Mouse (Mus musculus): ENCODE measurements around the gene Wfikkn1.
A peak's percentile ranks its signal among the peaks of the same experiment; 100 is the strongest.

The Wfikkn1 gene

DNA sequence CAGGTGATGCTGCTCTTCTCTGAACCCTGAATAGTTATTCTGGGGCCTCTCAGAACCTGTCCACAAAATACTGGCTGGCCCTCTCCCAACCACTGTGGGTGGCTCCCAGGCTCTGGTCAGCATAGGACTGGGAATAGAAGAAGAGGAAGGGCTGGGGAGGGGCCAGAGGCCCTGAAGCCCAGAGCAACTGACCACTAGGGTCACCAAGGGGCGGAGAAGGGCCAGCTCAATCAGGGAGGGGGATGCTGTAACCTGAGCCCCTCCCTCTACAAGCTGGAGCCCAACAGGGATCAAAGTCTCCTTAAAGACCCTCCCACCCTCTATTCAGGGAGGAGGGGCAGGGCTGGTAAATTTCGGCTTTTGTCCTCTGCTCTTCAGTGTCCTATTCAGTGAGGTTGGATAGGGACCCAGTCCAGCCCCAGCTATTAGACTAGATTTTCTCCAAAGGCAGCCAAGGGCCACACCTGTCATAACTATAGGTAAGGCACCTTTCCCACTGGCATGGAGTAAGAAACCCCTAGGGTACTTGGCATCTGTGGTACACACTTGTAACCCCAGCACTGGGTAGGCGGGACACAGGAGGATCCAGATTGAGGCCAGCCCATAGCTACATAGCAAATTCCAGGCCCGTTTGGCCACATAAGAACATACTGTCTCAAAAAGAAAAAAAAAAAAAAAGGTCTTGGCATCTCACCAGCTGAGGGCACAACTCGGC is at the start of gene Wfikkn1:
Gene Wfikkn1 (minus strand): TSS at position 663 of the 715 bp plus-strand sequence.
- peak; percentile 84 for DNase-seq (ENCODE audit: low spot score)

DNA sequence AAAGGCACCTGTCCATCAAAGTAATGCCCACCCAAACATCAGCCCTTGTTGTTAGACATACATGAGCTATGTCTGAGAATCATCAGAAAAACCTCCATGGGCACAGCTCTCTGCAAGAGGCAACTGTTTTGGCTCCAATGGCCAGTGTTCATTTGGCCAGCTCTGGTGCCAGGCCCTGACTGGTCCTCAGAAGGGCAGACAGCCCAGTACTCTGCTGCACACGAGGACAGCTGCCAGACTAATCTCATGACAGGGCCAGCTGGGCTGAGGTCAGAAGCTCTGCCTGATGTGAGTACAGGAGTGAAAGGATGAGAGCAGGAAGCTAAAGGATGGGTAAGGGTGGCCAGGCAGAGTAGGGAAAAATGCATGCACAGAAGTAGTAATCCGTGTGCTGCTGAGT is 44.7 kb upstream of the Wfikkn1 start:
- no peak for DNase-seq (ENCODE audit: low spot score)

DNA sequence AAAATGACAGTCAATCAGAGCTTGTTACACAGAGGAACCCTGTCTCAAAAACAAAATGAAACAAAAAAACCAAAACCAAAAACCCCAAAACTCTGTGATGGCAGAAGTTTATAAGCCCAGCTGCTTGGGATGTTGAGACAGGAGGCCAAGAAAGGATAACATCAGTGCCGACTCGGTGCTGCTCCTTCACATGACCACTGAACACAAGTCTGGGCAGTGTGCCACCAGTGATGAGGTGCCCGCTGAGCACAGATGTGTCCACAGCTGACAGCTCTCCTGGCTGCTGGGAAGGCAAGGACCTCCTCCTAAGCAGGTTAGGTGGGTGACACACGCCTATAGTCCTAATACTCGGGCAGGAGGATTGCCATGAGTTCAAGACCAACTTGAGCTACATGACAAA is 41.5 kb upstream of the Wfikkn1 start:
- DNase-seq (ENCODE audit: low spot score), result no peak

DNA sequence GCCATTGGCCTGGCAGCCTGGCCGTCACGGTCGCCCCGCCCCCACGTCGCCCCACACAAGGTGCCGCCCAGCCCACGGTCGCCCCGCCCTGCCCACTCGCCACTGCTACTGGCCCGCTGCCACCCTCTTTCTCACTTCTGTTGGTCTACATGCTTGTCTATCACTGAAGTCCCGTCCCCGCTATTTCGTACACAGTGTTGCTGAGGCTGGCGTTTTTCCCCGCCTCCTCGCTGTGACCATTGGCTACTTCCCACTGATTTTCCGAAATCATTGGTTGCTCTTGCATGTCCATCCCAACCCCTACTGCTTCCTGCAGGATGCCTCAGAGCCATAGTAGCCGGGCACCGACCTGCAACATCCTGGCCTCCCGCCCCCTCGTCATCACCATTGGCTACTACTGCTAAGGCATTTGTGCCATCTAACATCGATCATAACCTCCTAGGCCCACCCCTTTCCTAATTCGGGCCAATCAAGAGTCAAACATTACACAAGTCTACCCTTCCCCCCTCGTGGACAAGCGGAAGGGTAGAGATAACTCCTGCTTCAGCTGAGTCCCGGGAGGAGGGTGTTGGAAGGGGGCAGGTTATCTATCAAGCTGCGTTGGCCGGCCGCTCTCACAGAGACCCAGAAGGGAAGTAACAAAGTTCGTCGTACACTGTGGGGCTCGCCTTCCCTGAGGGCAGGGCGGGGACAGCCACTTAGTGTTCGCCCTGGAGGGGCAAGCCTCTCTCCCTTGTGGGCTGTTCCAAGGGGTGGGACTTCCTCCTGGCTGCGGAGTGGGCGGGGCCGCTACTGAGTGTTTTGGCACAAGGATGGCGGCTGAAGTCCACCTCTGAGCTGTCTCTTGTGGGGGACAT is 39.4 kb upstream of the Wfikkn1 start:
- peak; percentile 99 for DNase-seq (ENCODE audit: low spot score)

DNA sequence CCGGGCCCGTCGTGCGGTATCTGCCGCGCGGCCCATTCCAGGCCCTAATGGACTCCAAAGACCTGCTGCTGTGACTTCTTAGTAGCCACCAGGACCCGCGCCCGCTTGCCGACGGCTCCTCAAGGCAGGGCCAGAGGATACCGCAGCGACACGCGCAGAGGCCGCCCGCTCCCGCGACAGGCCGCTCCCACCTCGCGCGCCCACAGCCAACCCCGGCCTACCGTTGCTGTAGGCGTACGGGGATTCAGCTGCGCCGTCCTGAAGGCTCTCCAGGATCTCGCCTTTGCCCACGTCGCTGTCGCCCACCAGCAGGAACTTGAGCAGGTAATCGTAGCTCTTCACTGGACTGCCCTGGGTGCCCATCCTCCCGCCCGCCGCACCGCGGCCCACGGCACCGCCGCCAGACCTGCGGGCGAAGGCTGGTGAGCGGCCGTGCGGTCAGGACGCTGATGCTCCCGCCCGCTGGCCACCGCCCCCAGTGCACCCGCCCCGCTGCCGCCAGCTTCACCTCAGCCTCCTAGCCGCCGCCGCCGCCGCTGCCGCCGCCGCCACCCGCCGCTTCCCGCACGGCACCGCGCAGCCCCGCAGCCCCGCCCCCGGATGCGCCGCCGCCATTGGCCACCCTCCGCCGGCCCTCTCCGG is 38.6 kb upstream of the Wfikkn1 start, which contains the start of gene Rab40c:
Gene Rab40c (minus strand): TSS at position 584 of the 642 bp plus-strand sequence.
- peak; percentile 30 for DNase-seq (ENCODE audit: low spot score)

DNA sequence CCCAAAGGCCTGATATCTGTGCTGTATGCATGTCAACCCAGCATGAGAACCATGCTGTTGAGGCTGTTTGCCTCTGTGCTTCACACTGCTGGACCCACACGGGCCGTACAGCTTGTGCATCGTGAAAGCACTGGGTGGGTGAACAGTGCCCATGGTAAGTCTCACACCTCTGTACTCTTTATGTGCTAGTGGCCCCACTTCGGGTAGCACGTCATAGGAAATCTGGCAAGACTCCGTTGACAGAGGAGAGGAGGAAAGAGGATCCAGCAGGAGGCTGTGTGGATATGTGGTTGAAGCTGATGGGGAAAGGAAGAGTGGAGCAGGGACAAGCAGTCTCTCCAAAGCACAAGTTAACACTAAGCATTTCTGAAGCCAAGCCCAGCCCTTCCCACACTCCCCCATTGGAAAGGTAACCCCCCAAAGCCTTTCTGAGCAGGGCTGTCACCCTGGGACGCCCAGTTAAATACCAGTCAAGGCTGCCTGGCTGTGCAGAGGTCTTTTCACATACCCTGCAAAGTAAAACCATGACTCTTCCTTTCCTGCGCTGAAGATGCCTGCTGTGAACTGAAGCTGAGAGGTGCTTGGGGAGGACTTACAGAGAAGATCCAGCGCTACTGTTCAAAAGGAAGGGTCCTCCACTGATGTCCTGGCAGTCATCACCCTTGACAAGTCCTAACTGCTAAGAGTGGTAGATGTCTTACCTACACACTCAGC is 37.5 kb upstream of the Wfikkn1 start:
- no peak for DNase-seq (ENCODE audit: low spot score)

DNA sequence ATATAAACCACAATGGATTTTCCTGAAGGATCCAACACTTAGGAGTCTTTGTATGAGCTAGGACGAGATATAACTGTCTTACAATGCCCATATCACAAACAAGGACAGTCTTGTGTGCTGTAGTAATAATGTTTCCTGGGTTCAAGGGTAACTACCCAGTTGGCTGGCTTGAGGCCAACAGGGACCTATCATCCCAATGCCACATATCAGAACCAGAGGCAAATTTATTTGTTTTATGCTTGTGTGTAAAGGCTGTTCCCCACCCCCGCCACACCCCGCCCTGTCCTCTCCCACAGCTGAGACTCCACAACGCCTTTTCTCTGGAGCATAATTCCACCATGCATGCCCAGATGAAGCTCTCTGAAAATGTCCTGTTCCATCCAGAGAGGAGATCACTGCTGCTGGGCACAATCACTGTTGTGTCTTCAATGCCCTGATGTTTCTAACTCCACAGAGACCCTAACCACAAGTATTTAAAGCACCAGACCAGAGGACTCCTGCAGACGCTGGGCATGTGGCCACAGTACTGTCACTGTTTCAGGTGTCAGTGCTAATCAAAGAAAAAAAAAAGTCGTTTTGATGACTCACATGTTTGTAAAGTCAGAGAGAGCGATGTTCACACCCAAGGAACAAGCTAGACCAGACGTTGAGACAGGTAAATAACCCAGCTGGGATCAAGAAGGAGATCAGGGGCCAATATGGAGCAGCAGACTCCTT is 36.4 kb upstream of the Wfikkn1 start:
- no peak for DNase-seq (ENCODE audit: low spot score)

DNA sequence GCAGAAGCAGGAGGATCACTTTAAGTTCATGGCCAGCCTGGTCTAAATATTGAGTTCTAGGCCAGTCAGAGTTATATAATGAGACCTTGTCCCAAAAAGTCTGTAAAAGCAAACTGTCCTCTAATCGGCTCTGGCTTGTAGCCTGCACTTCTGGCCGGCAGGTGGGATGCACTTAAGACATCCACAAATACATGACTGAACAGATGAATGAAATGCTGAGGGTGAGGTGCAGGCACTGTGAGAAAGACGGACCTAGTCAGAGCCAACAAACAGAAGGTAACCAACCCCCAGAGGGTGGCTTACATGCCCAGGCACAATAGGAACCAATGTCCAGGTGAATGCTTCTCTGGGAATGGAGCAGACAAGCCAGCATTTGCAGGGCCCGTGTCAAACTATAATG is 33.6 kb upstream of the Wfikkn1 start:
- no peak for DNase-seq (ENCODE audit: low spot score)

DNA sequence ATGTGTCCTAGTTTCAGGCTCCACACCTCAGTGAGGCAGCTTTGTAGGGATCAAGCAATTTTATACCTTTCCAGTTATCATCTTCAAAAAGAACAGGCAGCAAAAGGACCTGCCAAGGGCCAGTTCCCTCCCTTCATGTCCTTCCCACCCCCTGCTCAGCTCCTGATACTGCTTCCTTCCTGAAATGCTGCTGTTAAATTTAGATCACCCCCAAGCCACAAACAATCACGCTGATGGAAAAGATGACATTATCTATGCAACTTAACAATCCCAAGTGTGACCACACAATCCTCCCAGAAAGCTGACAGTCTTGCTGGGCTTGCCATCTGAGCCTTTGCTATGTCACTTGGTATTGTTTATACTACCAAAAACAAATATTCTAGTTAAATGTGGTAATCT is 33.2 kb upstream of the Wfikkn1 start:
- no peak for DNase-seq (ENCODE audit: low spot score)

DNA sequence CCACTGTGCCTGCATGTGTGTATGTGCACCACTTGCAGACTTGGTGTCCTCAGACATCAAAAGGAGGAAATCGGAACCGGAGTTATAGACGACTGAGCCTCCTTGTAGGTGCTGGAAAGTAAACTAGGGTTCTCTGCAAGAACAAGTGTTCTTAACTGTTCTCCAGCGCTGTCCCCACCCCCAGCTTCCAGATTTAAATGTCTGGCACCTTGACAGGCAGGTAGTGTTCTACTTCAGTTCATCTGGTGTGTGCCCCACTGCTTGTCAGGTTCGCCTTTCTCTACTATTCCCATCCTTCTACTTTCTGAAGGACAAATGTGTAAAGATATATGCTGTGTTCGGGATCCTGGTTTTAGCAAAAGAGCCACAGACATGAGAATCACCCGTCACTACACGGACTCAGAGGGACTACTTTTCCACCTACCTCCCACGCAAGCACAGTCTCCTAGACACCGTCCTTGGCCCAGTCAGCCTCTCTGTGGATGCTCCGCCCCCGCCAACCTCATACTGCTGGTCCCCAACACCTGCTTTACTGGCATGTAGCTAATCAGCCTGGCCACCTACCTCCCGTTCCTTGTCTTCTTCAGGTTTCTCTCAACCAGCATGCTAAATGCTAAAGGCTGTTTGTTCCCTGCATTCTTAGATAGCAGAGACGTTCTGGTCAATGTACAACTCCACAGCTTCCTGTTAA is 32.7 kb upstream of the Wfikkn1 start:
- DNase-seq (ENCODE audit: low spot score), result no peak

DNA sequence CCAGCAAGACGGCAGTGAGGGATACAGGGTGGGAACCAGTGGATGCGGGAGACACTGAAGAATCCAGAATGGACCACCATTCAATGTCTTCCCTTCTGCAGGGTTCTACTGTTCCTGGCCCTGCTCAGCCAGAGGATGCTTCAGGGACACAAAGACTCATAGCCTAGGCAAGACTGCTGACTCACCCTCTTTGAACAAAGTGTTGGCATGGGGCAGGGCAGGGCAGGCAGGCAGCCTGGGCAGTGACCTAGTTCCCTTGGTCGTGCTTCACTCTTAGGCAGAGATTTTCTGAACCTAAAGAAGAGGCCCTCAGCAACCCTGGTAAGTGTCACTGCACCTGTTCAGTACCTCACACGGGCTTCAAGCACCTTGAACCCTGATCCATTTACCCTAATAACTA is 31.2 kb upstream of the Wfikkn1 start:
- DNase-seq (ENCODE audit: low spot score), result no peak

DNA sequence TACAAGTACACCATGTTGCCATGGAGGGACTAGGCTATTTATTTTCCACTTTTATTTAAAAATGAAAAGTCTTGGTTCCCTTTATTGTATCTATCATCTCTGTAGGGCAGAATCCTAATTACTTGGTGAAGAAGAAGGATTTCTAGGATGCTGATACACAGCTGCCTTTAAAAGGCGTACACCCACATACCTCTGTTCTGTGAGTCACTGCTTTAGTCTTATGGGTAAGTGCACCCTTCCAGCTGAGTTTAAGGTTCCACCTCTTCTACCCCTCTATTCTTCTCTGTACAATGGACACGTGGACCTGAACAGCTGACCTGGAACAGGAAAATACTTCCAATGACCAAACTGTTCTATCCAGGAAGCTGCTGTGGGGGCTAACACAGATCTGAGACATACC is 27.0 kb upstream of the Wfikkn1 start:
- DNase-seq (ENCODE audit: low spot score), result no peak

DNA sequence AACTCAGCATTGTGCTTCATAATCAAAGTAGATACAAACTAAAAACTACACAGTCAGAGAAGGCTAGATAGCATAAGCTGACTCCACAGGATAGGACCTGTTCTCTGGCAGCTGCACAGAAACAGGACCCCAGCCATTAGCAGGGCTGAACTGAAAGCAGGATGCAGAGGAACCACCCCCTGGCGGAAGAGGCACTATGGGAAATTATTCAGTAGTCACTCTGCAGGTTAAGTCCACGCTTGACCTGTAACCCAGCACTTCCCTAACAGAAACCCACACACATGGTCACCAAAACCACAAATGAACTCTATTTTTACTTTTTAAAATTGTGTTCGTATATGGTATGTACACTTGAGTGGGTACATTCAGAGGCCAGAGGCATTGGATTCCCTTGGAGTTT is 22.4 kb upstream of the Wfikkn1 start:
- no peak for DNase-seq (ENCODE audit: low spot score)

DNA sequence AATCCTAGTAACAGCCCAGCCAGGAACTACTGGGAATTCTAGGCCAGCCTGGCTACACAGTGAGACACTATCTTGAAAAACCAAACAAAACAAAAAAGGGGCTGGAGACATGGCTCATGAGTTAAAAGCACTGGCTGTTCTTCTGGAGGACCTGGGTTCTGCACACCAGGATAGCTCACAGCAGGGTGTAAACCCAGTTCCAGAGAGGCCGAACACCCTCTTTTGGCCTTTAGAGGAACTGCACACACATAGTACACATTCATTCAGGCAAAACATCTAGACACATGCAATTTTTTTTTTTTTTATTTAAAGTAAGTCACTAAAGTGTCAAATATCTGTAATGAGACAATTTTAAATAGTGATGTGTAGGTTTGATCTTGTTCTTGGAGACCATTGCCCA is 19.5 kb upstream of the Wfikkn1 start:
- no peak for DNase-seq (ENCODE audit: low spot score)

DNA sequence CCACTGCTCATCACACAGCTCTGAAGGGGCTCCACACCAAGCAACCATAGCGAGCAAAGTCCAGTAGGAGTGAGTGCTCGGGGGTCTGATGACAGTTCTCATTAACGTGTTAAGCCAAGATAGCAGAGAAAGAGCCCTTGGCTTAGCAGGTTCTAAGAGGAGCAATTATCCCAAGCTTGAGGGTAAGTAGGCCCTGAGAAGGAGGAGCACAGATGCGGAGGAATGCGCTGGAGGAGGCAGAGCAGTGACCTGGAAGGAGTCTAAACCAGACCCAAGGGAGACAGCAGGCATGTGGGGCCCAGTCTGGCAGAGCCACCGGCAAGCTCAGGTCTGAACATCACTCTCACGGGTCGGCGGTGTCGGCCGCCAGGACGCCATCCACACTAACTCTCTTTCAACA is 15.2 kb upstream of the Wfikkn1 start:
- DNase-seq (ENCODE audit: low spot score), result peak; percentile 7

DNA sequence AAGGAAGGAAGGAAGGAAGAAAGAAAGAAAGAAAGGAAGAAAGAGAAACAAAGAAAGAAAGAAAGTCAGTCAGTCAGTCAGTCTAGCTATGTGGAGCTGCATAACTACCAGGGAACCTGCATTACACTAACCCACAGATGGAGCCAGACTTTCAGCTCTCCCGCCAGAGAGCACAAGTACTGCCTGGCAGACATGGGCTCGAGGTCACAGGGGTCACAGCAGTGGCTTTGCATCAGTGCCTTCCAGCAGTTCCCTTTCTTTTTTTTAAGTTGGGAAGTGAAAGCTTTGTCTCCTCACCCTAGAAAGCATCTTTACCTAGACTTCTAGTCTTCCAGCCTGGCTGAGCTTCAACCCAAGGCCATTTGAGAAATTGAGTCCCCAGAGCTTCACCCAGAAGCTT is 14.8 kb upstream of the Wfikkn1 start:
- peak; percentile 45 for DNase-seq (ENCODE audit: low spot score)

DNA sequence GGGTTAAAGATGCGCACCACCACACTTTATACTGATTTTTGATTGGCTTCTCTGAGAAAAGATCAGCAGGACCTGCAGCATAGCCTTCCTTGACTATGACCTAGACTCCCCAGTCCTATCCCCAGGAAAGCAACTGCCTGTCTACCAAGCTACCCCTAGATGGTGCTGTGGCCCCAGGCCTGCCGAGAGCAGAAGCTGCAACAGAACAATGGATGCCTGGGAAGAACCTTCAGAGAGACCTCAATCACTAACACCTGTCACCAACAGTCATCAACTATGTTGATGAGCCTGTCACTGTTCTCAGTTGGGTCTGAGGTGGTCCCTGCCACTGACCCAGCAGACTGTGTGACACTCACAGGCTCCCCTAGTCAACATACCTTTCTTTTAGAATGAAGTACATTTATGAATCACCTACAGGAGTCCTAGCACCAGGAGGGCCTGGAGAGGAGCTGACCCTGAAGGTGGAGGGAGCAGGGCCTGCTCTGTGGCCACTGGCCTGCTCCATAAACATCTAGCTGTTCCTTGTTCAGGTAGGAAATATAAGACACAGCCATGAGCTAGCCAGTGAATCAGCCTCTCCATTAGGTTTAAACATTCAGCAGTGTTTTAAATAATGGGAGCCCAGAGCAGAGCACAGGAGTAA is 13.4 kb upstream of the Wfikkn1 start:
- DNase-seq (ENCODE audit: low spot score), result peak; percentile 84

DNA sequence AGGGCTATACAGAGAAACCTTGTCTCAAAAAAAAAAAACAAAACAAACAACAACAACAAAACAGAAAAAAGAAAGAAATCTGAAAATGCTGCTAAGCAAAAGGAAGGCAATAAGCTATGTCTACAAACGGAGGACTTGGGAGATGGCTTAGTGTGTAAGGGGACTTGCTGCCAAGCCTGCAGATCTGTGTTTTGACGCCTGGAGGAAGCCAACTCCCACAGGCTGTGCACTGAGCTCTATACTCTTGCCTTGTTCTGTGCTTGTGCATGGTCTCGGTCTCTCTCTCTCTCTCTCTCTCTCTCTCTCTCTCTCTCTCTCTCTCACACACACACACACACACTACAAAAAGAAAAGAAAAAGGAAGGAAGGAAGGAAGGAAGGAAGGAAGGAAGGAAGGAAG is 8.2 kb upstream of the Wfikkn1 start:
- DNase-seq (ENCODE audit: low spot score), result no peak

DNA sequence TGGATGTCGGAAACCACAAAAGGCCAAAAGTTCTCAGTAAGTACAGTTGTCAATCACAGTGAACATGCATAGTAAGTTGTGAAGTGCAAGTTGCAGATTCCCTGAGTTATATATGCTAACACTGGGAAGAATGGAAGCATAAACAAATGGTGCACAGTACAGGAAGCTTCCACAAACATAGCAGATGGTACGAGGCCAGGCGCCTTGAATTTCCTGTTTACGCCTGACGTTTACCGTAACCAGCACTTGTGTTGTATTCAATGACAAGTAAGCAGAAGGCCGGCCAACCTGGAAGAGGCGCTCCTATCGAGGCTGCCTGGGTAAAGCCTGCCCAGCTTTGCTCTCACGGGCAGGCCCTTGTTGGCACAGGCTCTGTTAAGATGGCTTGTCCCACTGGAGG is 6.8 kb upstream of the Wfikkn1 start:
- no peak for DNase-seq (ENCODE audit: low spot score)

DNA sequence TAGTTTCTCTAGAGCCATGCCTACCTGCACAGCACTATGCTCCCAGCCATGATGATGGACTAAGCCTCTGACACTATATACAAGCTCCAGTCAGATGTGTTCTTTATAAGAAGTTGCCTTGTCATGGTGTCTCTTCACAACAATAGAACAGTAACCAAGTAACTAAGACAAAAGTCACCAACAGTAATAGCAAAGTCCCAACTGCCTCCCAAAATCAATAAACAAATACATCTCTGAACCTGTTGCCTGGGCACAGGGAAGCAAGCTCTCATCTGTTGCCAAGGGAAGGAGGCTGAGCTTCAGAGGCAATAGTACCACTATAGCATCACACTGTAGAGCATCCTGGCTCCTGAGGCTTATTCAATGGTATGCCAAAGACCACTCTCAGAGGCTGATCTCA is 6.1 kb upstream of the Wfikkn1 start:
- DNase-seq (ENCODE audit: low spot score), result no peak

DNA sequence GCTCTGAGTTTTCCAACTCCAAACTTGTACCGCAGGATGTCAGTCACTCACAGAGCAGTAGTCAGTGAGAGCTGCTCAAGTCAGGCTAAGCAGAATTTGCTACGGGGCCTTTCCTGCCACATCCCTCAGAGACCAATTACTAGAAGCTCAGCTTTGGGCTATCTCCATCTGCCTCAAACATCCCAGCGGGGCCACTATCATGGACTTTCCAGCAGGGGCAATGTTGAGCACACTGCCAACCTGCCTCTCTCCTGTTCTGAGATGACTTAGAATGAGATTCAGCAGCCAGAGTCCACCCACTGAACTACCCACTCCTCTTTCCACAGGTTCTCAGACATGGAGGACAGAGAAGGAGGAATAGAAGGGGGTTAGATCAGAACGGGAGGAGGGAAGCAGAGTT is 5.0 kb upstream of the Wfikkn1 start:
- peak; percentile 53 for DNase-seq (ENCODE audit: low spot score)
